Mouse (Mus musculus) urinary bladder, postnatal 10 days (tissue): Measurements from ENCODE around the gene Olfr470.
"Not testable (repeated sequence)": the region's sequence is repeated elsewhere in the genome, so short reads cannot be mapped to it uniquely, and the experiment has no call there.

Experiments used
- DNase-seq: peaks from one replicate; pipeline ENCODE4 v3.0.0; 2022; ENCODE audit warnings: low spot score

Olfr470 gene

DNA sequence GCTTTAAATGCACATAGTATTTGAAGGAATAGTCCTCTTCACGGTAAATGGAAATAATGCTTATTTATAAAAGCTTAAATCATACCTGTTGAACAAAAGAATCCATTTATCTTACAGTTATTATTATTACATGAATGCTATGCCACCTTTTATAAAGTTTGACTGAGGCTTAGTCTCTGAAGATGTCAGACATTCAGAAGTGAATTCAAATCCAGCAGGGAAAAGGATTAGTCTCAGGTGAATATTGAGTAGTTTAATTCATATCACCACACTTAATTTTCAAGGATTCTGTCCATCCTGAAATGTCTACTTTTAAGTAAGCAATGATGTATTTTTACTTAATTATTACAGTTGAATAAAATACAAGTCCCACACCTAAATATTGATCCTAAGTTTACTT is at the start of gene Olfr470:
Gene Olfr470 (minus strand): TSS at position 101 of the 400 bp plus-strand sequence.
- DNase-seq = not testable (repeated sequence)

GRCm38 (mm10) chr7:107841719-107842118 is 5.6 kb downstream of the Olfr470 start:
- DNase-seq = no peak

- not testable (repeated sequence) for DNase-seq
Measured at GRCm38 (mm10) chr7:107825441-107825840, 21.8 kb downstream of the Olfr470 start, which contains the start of gene Olfr469. TSS of gene Olfr469 (minus strand) at chr7:107825541.

- DNase-seq = not testable (repeated sequence)
Measured at GRCm38 (mm10) chr7:107823867-107824266, 23.4 kb downstream of the Olfr470 start.

DNA sequence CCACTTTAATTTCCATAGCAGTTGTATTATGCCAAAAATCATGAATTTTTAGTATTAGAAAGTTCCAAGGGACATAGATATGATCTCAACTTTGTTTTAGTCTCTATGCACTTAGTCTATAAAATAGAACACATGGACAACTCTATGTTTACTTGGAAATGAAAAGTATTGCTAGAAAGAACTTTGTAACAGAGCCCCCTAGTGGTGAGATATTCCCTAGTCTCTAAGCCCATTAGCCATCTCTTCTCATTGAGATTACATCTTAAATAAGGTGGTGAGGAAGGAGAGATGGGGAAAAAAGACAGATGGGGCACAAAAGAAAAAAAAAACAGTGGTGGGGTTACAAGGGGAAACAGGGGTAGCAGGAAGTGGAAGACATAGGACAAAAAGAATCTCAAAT is 27.8 kb downstream of the Olfr470 start:
- no peak for DNase-seq

DNA sequence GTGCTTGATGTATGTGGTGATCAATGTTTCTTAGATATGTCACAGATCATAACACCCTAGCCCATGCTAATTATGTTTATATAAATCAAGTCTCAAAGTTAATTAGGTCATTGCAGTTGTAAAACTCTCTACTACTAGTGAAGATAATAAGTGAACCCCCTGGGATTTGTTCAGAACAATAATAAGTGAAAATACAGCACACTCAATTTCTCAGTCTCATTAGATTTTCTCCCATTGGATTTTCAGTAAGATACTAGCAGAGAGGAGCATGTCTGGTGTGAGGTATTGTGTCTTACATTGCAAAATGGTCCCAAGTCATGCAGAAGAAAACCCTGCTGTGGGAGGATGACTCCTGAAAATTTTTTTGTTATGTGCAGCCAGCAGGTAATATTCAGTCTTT is 35.3 kb downstream of the Olfr470 start, which contains the start of gene Olfr467:
Gene Olfr467 (plus strand): TSS at position 301 of the 400 bp plus-strand sequence.
- DNase-seq = no peak

- no peak for DNase-seq
Measured at GRCm38 (mm10) chr7:107802138-107802537, 45.2 kb downstream of the Olfr470 start.

DNA sequence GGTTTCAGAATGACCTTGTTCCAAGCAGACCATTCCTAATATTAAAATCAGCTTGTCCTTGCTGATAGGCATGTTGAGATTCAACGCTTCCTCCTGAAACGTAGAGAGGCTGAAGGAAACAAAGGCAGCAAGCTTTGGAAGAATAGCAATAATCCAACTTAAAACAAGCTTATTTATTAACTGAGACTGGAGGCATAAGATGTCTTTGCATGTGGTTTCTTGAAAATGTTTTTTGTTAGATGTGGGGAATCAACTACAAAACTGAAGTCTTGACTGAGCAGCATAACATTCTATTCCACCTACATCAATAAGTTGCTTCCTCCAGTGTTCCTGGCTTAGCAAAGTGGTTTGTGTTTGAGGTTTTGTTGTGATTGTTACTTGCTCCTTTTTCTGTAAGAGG is 46.2 kb downstream of the Olfr470 start, which contains the start of gene Ovch2:
Gene Ovch2 (minus strand): TSS at position 101 of the 400 bp plus-strand sequence.
- no peak for DNase-seq

DNA sequence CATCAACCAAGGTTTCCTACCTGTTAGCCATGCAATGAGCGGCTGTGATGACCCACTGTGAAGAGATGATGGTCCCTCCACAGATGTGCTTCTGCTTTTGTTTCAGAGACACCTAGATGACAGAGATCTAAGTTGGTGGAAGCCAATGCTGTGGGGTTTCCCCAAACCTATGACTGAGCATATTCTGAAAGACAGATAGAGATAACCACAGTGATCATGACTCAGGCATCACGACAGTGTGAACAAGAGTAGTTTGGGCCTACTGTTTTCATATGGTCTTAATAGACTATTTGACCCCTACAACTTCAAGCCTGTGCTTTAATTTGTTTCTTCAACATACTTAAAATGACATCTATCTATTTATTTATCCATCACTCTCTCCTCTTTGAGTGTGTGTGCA is 50.8 kb downstream of the Olfr470 start:
- DNase-seq = no peak
